Mouse (Mus musculus) left cerebral cortex, postnatal 10 days (tissue): ENCODE measurements at regions not wholly inside any gene's neighbourhood (a gene's known extent, or its start where the extent isn't known, plus 50 kb on each side); places are given as distances from the start of the nearest gene placed in this dataset.

Experiments
- DNase-seq, 2 experiments: peaks; one replicate each; pipeline ENCODE4 v3.0.0; 2021 to 2022; ENCODE audit warnings: low spot score in 2 of 2, mixed read lengths in 1 of 2; ENCODE audit errors: extremely low spot score in 1 of 2
- intact Hi-C: fragments of 180-260 bp; cut with DNase I; formaldehyde crosslinking; loops from one replicate; pipeline ENCODE4 v1.15.1; 2025

DNA sequence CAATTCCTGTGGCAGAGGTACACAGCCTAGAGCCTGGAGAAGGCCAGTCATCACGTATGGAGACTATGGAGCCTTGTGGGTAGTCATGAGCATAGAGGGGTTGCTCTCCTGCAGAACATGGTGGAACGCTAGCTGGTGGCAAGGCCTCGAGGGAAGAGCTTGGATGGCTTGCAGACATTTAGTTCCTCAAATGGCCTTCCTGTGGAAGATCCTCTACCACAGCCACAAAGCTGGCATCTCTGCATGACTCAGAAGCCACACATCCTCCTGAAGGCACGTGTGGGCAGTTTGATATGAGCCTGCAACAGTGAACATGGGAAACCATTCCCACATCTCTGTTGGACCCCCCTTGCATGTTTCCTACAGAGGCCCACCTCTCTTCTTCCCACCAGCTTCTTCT lies 547.9 kb upstream of the Lrrc6 start:
- intact Hi-C loops = no loop called here

DNA sequence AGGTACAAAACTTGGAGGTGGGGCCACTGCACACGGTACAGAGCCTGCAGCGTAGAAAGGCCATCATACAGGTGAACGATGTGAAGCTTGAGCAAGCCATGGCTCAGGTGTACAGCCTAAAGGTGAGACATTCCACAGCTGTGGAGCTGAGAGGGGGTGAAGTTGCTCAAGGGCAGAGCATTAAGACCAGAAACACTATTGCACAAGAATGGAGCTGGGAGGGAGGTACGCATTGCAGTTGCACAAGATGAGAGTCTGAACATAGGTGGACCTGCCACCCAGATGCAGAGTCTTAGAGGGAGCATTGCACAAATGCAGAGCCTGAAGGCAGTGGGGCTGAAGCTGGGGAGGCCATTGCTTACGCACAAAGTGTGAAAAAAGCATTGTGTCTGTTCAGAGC lies 547.4 kb upstream of the Lrrc6 start:
- intact Hi-C loops = no loop called here
- no peak for DNase-seq

More for the DNA sequence above, 547.9 kb upstream of the Lrrc6 start:
- DNase-seq = no peak

DNA sequence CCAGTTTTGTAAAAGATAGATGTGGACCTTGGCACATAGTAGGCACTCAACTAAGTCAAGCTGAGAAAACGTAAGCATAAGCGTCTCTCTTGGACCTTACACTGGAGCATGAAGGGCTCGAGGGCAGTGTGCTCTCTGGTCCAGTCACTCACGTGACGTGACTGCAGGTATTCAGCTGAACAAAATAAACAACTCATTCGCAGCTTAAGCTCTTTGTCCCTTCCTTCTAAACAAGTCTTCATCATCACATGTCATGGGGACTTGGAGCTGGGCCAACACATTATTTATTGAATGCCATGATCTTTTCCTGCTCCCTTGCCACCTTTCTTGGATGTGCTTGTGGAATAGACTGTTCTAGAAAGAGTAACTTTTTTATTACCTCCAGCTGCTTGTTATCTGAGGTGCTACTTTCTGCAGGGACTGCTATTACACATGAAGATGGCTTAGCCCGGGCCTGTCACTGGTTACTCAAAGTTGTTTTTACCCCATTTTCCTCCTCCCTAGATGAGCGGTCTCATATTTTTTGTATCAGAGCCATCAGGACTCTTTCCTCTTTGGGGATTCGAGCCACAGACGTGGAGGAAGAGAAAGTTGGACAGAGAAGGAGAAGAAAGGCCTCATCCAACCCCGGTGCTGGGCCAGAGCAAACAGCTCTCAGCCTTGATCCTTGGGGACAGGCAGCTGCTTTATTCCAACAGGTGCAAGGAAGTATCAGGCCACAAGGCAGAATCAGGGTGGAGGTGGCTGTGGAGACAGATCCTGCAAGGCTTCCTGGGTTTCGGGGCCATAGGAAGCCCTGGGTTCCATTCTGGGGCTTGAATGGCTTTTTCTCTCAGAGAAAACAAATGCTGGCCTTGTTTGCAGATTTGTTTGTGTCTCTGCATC lies 545.5 kb upstream of the Lrrc6 start:
- intact Hi-C loops = no loop called here
- DNase-seq = no peak

DNA sequence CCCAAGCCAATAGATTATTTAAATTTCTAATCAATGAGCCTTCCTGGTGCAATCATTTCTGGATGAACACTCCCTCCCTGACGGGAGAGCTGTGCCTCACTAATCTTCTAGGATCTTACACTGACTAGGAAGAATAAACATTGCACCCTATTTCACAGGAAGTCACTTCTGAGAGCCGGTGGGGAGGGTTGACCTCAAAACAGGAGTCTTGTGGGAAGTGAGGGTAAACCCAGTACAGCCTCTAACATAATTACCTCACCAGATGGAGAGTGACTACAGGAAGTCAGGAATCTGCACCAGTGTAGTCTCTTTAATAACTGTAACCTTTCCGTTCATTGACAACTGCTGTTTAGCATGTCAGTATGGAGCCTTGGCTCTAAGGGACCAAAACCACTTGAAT lies 544.6 kb upstream of the Lrrc6 start:
- no peak for DNase-seq
- intact Hi-C loops = no loop called here

DNA sequence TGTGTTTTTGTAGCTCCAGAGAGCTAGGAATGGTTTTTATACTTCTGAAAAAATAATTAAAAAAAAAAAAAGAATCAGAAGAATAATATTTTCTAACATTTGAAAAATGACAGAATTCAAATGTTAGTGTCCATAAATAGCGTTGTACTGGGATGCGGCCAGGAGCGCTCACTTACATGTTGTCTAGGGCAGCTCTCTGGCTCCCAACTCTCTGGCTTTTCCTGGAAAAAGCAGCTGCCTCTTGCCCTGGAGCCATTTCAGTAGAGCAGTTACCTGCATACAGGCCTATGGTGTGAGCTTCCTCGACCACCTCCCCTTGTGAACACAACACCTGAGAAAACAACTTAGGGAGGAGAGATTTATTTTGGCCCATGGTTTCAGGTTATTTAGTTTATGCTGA lies 544.1 kb upstream of the Lrrc6 start:
- DNase-seq = no peak
- intact Hi-C loops = no loop called here

DNA sequence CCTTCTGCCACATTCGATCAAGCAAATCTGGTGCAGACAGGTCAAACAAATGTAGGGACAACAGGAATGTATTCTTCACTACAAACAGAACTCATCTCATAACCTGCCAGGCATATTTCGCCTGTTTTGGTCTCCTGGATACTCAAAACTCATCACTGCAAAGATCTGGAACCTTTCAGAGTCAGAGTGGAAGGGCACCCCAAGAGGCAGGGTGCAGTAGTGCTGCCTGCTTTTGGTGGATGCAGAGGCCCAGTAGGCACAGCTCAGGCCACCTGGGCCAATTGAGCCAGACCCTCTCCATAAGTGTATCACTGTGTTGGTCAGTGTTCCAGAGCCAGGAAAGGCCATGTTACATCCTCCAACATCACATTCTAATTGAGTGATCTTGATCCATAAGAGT lies 541.4 kb upstream of the Lrrc6 start:
- intact Hi-C loops = no loop called here

DNA sequence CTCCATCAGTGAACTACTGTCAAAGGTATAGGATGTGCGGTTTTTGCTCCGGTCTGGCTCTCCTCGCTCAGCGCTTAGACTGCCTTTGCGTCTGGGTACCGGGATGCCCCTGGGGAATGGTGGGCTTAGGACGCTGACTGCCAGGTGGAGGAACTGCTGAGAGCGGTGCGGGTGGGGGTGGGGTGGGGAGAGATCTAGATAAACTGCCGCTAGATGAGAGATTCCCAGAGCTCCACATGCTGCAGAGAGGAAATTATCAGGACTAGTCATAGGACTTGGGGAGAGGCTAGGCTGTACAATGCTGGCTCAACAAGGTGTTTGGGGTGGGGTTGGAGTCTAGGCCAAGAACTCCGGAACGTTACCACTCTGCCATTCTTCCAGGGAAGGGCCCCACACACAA lies 539.5 kb upstream of the Lrrc6 start:
- intact Hi-C loops = no loop called here
- DNase-seq = no peak

More for the DNA sequence above, 541.4 kb upstream of the Lrrc6 start:
- no peak for DNase-seq

DNA sequence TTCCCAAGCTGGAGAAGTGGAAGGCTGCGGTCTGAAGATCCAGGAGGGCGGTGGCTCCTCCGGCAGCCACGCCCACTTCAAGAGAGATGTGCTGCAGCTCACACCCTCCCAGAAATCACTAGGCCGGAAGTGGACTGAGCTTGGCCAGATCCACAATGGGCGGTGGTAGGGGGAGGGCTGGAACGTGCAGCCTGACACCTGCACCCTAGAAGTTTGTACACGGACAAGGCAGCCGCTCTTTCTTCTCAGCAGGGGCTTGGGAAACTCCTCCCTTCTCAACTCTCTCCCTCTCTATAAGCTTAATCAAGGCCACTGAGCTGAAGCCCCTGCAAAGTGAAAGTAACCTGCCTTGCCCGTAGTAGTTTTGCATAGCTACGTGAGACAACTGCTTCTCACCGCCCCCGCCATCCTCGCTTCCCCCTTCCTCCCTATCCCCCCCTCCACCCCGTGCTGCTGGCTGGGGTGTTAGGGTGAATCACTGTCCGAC lies 538.8 kb upstream of the Lrrc6 start:
- intact Hi-C loops = no loop called here

DNA sequence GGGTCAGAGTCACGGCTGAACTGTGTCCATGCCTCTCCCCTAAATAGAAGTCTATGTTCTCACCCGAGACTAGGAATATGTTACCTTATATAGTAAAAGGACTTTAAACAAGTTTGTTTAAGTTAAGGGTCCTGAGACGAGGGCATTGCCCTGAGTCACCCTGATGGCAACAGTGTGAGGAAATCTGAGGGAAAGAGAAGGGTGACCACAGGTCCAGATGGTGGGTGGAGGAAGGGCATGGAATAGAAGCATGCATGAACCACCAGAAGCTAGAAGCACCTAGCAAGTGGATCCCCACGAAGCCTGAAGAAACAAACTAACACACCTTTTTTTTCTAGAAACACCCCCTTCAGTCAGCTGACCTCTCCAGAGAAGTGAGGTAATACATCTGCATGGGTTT lies 536.9 kb upstream of the Lrrc6 start:
- intact Hi-C loops = no loop called here

More for the DNA sequence above, 538.8 kb upstream of the Lrrc6 start:
- DNase-seq = peak in 1 of 2 experiments; percentile 81

DNA sequence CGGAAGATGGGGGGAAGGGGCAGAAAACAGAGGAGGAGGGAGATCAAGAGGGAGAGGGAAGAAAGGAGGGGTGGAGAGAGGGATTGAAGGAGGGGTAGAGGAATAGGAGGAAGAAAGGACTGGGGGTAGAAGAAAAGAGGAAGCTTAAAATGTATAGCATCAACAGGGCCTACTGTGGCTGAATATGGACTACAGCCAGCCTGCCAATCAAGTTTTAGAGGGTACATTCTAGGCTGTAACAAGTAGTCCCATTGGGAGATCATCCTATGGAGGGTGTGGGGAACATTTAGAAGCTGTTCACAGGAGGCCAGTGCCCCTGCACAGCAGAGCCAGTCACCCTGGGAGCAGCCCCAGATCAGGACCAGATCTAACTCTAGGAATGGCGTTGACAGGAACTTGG lies 535.6 kb upstream of the Lrrc6 start:
- DNase-seq = no peak
- intact Hi-C loops = no loop called here

More for the DNA sequence above, 536.9 kb upstream of the Lrrc6 start:
- no peak for DNase-seq

DNA sequence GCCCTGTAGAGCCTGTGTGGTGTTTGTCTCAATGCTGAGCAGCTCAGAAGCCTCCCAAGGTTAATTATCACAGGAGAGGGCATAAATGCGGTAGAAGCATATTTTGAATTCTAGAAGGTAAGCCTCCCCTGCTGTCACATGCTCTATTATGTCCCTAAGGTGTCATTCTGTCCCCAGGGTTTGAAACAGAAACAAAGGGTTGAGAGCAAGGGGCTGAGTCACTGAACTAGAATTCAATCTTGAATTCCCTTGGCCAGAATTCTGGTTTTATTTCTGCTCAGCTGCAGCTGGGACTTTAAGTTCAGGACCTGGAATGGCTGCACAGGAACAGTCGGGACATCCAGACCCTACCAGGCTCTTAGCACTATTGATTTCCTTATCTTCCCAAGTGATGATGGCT lies 533.2 kb upstream of the Lrrc6 start:
- intact Hi-C loops = no loop called here
- DNase-seq = no peak

DNA sequence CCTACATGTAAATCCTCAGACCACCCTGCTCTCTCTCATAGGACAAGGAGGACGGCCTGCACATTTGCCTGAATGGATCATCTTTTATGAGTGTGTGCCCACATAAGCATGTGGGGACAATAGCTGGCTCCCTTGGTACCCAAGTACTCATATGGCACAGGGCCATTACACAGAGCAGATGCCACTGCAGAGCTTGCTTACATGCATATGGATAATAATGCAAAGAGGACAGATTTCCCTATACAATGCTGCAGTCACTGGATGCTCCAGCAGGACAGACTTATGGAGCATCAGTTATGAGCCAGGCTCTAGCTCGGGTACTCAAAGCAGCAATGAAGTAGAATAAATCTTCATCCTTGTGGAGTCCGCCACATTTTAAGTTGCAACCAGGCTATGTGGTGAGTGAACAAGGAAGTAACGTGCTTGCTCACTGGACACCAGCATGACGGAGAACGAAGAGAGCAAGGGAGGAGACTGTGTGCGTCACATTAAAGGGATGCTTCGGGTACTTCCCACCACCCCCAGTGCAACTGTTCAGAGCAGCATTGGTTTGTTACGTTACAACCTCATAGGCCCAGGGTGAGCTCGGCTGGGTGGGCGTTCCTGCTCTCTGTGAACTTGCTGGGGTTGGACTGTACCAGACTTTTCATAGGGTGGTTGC lies 531.3 kb upstream of the Lrrc6 start:
- DNase-seq = no peak

DNA sequence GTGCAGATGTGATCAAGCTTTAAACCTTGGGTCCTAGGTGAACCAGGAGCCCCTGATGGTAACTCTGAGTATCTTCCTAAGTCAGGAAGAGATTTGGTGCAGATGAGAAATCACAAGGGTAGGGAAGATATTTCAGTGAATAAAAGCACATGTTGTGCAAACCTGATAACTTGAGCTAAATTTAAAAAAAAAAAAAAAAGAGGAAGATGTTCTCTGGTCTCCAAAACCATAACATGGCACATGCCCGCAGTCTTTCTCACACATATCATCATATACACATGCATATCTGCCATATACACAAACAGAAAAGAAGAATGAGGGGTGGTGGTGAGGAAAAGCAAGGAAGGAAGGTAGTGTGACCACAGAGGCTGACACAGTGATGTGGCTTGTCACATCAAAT lies 530.3 kb upstream of the Lrrc6 start:
- intact Hi-C loops = no loop called here
- no peak for DNase-seq

More for the DNA sequence above, 531.3 kb upstream of the Lrrc6 start:
- intact Hi-C loops = no loop called here

DNA sequence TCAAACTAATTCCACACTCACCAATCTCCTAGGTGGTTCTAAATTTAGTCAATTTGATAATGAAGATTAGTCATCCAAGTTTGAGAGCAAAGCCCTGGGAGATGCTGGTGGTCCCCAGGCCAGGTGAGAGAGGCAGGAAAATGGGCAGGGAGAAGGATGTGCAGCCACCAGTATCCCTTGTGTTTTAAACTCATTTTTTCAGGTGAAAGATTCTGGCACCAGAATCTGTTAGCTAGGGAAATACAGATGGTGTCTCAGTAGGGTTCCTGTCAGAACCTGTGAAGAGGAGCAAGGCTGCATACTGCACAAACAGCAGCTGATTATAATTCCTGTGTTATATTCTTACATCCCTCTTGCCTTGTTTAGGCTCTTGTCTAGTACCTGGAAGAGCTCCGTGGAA lies 527.5 kb upstream of the Lrrc6 start:
- intact Hi-C loops = no loop called here
- DNase-seq = no peak

DNA sequence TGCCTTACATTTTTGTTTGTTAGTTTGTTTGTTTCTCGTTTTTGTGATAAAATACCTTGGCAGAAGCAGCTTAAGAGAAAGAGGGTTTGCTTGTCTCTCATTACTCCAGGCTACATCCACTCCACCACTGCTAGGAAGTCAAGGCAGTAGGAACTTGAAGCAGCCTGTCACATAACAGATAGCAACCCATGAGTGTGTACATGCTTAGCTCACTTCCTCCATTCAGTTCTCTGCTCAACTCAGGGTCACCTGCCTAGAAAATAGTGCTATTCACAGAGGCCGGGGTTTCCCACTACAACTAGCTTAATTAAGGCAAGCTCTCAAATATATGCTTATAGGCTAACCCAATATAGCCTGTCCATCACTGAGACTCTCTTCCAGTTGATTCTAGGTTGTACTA lies 527.0 kb upstream of the Lrrc6 start:
- no peak for DNase-seq
- intact Hi-C loops = no loop called here

DNA sequence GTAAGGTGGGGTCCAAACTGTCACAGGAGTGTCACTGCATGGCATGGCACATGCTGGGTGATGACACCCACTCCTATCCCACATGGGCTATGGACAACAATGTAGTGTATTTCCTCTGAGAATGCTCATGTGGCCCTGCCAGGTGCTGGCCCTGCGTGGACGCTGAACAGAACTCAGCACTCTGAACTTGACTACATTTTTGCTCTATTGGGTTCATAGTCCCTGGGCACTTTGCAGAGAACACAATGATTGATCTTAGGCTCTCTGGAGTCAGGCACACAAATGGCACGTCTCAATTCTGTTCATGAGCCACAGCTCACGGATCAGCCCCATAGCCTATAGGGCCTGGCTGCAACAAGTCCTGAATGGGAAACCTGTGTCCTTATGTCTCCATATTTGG lies 525.0 kb upstream of the Lrrc6 start:
- intact Hi-C loops = no loop called here
- no peak for DNase-seq

DNA sequence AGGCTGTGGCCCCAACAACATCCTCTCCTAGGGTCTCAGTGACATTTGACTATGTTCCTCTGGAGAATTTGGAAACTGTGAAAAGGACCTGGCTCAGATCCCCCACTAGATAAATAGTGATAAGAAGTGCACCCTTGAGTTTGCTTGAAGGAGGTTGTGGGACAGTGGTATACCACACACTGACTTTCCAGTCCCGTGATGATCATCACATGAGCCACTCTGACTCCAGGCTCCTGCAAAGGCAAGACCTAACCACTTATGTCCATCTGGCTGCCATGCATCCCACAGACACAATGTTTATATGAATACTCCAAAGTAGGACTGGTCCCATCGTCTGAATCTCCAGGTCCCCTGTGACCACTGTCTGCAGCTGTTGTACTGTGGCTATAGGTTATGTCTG lies 523.7 kb upstream of the Lrrc6 start:
- intact Hi-C loops = no loop called here

DNA sequence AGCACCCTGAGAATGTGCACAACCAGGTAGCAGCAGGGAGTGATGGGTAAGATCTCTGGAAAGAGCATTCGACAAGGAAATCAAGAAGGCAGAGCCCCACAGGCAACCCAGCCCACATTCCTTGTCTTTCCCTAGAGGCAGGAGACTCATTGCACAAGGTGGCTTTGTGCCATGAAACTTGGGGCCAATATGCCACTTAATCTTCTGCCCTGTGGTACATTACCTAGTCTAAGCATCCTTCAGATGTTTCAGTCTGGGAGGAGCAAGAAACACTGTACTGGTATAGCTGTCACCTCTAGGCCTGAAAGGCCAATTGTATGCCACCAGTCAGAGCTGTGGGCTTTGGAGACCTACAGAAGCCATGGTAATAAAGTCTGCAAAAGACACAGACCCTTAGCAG lies 522.4 kb upstream of the Lrrc6 start:
- DNase-seq = no peak
- intact Hi-C loops = no loop called here

More for the DNA sequence above, 523.7 kb upstream of the Lrrc6 start:
- DNase-seq = no peak

DNA sequence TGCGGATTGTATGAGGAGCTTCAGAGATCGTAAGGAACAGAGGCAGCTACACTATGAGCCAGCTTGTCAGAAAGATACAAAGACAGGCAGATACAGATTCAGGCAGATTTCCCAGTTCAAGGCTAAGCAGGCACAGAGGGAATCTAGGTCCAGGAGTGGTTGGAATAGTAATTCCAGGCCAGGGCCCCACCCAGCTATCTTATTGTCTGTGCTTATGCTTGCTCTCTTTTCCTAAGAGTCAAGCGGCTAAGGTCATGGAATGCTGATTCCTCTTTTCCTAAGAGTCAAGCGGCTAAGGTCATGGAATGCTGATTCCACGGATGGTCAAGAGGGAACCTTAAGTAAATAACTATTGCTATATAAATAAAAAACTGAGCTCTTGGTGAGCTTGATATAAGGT lies 520.7 kb upstream of the Lrrc6 start:
- DNase-seq = no peak
- intact Hi-C loops = no loop called here

DNA sequence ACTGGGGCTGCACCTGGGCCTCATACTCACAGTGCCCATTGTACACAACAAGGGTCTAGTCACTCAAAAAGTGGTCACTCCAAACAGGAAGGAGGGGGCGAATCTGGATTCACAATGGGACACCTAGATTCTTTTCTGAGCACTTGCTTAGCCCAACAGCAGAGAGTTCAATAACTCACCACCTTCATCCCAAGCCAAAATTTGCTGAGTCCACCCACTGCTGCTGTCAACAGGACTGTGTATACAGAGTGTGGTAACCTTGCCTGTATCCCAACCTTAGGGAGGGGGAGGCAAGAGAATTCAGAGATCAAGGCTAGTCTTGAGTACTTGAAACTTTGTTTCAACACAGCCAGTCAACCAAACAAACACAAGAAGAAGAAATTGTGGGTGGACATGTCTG lies 519.2 kb upstream of the Lrrc6 start:
- no peak for DNase-seq
- intact Hi-C loops = no loop called here
